Mouse (Mus musculus): ENCODE measurements around the gene Trnp1. TPM values are rescaled to one million over a fixed set of nuclear protein-coding genes. Genes with fewer than 3 reads are reported as not detected.

Trnp1 gene
- total RNA-seq, 2 experiments from 2014 or later: 183 to 201 TPM

- no peak for DNase-seq (ENCODE audit: extremely low spot score in 1 of 2, low spot score in 1 of 2)
These were observed 35.2 kb downstream of the Trnp1 start for GRCm38 (mm10) chr4:133463184-133463583.

- DNase-seq (ENCODE audit: extremely low spot score in 1 of 2, low spot score in 1 of 2): no peak
These were observed 37.0 kb downstream of the Trnp1 start for GRCm38 (mm10) chr4:133461362-133461761.

- no peak for DNase-seq (ENCODE audit: extremely low spot score in 1 of 2, low spot score in 1 of 2)
These were observed 37.5 kb downstream of the Trnp1 start for GRCm38 (mm10) chr4:133460796-133461325.

GRCm38 (mm10) chr4:133460006-133460405, 38.3 kb downstream of the Trnp1 start:
- no peak for DNase-seq (ENCODE audit: extremely low spot score in 1 of 2, low spot score in 1 of 2)

GRCm38 (mm10) chr4:133458044-133458443, 40.3 kb downstream of the Trnp1 start:
- DNase-seq (ENCODE audit: extremely low spot score in 1 of 2, low spot score in 1 of 2): no peak

GRCm38 (mm10) chr4:133452433-133452832, 45.9 kb downstream of the Trnp1 start:
- no peak for DNase-seq (ENCODE audit: extremely low spot score in 1 of 2, low spot score in 1 of 2)

- peak; percentile 89 to 99 for DNase-seq (ENCODE audit: extremely low spot score in 1 of 2, low spot score in 1 of 2)
These were observed 46.8 kb downstream of the Trnp1 start for GRCm38 (mm10) chr4:133451536-133451935.

- peak; percentile 32 to 77 for DNase-seq (ENCODE audit: extremely low spot score in 1 of 2, low spot score in 1 of 2)
These were observed 48.6 kb downstream of the Trnp1 start for GRCm38 (mm10) chr4:133449726-133450125.

GRCm38 (mm10) chr4:133448708-133449388, 49.5 kb downstream of the Trnp1 start:
- no peak for DNase-seq (ENCODE audit: extremely low spot score in 1 of 2, low spot score in 1 of 2)

GRCm38 (mm10) chr4:133447967-133448366, 50.4 kb downstream of the Trnp1 start:
- DNase-seq (ENCODE audit: extremely low spot score in 1 of 2, low spot score in 1 of 2): no peak

GRCm38 (mm10) chr4:133447366-133447765, 51.0 kb downstream of the Trnp1 start:
- DNase-seq (ENCODE audit: extremely low spot score in 1 of 2, low spot score in 1 of 2): no peak

- DNase-seq (ENCODE audit: extremely low spot score in 1 of 2, low spot score in 1 of 2): no peak
These were observed 52.6 kb downstream of the Trnp1 start for GRCm38 (mm10) chr4:133445727-133446126.

- no peak for DNase-seq (ENCODE audit: extremely low spot score in 1 of 2, low spot score in 1 of 2)
These were observed 55.3 kb downstream of the Trnp1 start for GRCm38 (mm10) chr4:133443085-133443484.

- DNase-seq (ENCODE audit: extremely low spot score in 1 of 2, low spot score in 1 of 2): no peak
These were observed 56.2 kb downstream of the Trnp1 start for GRCm38 (mm10) chr4:133442194-133442593.

Other genes with a start within 250 kb of the Trnp1 start
- gene Sytl1, start 235.4 kb downstream of the Trnp1 start, total RNA-seq (2021): under 1 TPM; 0.37 to 0.54 TPM
- 10 to 100 TPM; 85.7 to 92.6 TPM for gene Tmem222, start 220.8 kb downstream of the Trnp1 start, total RNA-seq (2021)
- gene Wdtc1, start 145.1 kb downstream of the Trnp1 start, total RNA-seq (2021): 10 to 100 TPM; 84.4 to 85.8 TPM
- gene Slc9a1, start 128.8 kb downstream of the Trnp1 start, total RNA-seq (2021): 10 to 100 TPM; 59.6 to 62.8 TPM
- gene Tent5b, start 18.4 kb downstream of the Trnp1 start, total RNA-seq (2021): not detected
- gene Kdf1, start 20.4 kb upstream of the Trnp1 start, total RNA-seq (2021): not detected
- gene Nudc, start 47.4 kb upstream of the Trnp1 start, total RNA-seq (2021): 100 to 1,000 TPM; 117 TPM
- gene Nr0b2, start 54.8 kb upstream of the Trnp1 start, total RNA-seq (2021): not detected
- gene Gpatch3, start 76.2 kb upstream of the Trnp1 start, total RNA-seq (2021): 1 to 10 TPM; 8.2 to 9.5 TPM
- 10 to 100 TPM; 10.0 to 10.2 TPM for gene Gpn2, start 85.8 kb upstream of the Trnp1 start, total RNA-seq (2021)
- 1 to 10 TPM; 1.5 to 1.9 TPM for gene Sfn, start 103.6 kb upstream of the Trnp1 start, total RNA-seq (2021)
- 10 to 100 TPM; 33.6 to 39.8 TPM for gene Zdhhc18, start 151.6 kb upstream of the Trnp1 start, total RNA-seq (2021)
- gene Pigv, start 174.1 kb upstream of the Trnp1 start, total RNA-seq (2021): 1 to 10 TPM; 7.9 to 9.6 TPM